Mouse (Mus musculus): ENCODE measurements around the gene Msto1. TPM values are rescaled to one million over a fixed set of nuclear protein-coding genes. Genes with fewer than 3 reads are reported as not detected.

The Msto1 gene
- polyA plus RNA-seq, 2 experiments: 43.0 to 49.9 TPM

GRCm38 (mm10) chr3:88939071-88939470 lies 25.3 kb upstream of the Msto1 start:
- H3K27ac ChIP-seq (replicated peaks; ENCODE audit: low read depth, low read length): no peak overlapping the region
- 88% methylated on average over 10 of the region's 10 CpGs for WGBS
- no peak for ATAC-seq (ENCODE audit: low FRiP score, low read depth)
- no peak overlapping the region for H3K4me2 ChIP-seq (replicated peaks; ENCODE audit: low read depth, low read length, severe bottlenecking)
- peaks cover 74% of the 10 kb centered on the region for H3K36me3 ChIP-seq (ENCODE audit: control insufficient read depth, insufficient read depth, low read length)
- no peaks in the 10 kb centered on the region for H3K27me3 ChIP-seq (ENCODE audit: control insufficient read depth, insufficient read depth, low read length)
- no peak for DNase-seq (ENCODE audit: low spot score)
- no peak overlapping the region for H3K9ac ChIP-seq (ENCODE audit: low read depth, low read length, severe bottlenecking)
- H3K9me3 ChIP-seq (ENCODE audit: control insufficient read depth, low read length): no peaks in the 10 kb centered on the region
- H3K4me1 ChIP-seq (ENCODE audit: control insufficient read depth, insufficient read depth, low read length): no peaks in the 10 kb centered on the region
- TF ChIP-seq POLR2A (IDR thresholded peaks at IDR 0.05; ENCODE audit: borderline replicate concordance, extremely low read depth, insufficient read depth, insufficient read length): no peak
- H3K4me3 ChIP-seq (replicated peaks; ENCODE audit: low read length): no peak overlapping the region

DNA sequence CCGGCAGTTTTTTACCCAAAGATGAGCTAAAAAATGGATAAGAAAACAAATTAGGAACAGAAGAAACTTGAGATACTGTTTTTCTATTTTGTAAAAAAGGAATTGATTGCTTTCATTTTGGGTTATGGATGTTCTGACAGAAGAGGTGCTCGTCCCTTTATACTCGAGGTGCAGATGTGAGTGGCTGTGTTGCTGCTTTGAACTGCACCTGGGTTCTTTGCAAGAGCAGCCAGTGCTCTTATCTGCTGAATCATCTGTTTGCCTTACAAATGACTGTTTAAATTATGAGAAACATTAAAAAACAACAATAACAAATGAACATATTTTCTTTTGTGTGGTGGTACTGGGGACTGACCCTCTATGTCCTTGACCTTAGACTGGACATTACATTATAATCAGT lies 15.7 kb upstream of the Msto1 start:
- H3K4me2 ChIP-seq (replicated peaks; ENCODE audit: low read depth, low read length, severe bottlenecking): no peak overlapping the region
- no peak for ATAC-seq (ENCODE audit: low FRiP score, low read depth)
- no peaks in the 10 kb centered on the region for H3K27me3 ChIP-seq (ENCODE audit: control insufficient read depth, insufficient read depth, low read length)
- no peak for TF ChIP-seq POLR2A (IDR thresholded peaks at IDR 0.05; ENCODE audit: borderline replicate concordance, extremely low read depth, insufficient read depth, insufficient read length)
- peaks cover 94% of the 10 kb centered on the region for H3K36me3 ChIP-seq (ENCODE audit: control insufficient read depth, insufficient read depth, low read length)
- no peak for DNase-seq (ENCODE audit: low spot score)
- no peak overlapping the region for H3K27ac ChIP-seq (replicated peaks; ENCODE audit: low read depth, low read length)
- no peaks in the 10 kb centered on the region for H3K9me3 ChIP-seq (ENCODE audit: control insufficient read depth, low read length)
- WGBS: 85% methylated on average over 3 of the region's 3 CpGs
- H3K4me1 ChIP-seq (ENCODE audit: control insufficient read depth, insufficient read depth, low read length): no peaks in the 10 kb centered on the region
- H3K9ac ChIP-seq (ENCODE audit: low read depth, low read length, severe bottlenecking): no peak overlapping the region
- H3K4me3 ChIP-seq (replicated peaks; ENCODE audit: low read length): no peak overlapping the region

GRCm38 (mm10) chr3:88925651-88926050 lies 11.9 kb upstream of the Msto1 start:
- no peak for TF ChIP-seq POLR2A (IDR thresholded peaks at IDR 0.05; ENCODE audit: borderline replicate concordance, extremely low read depth, insufficient read depth, insufficient read length)
- Histone ChIP-seq H3K27me3 (ENCODE audit: control insufficient read depth, insufficient read depth, low read length) (no peaks in the 10 kb centered on the region), H3K36me3 (ENCODE audit: control insufficient read depth, insufficient read depth, low read length) (peaks cover 95% of the 10 kb centered on the region), H3K4me1 (ENCODE audit: control insufficient read depth, insufficient read depth, low read length) (no peaks in the 10 kb centered on the region), H3K27ac (replicated peaks; ENCODE audit: low read depth, low read length) (no peak overlapping the region), H3K4me2 (replicated peaks; ENCODE audit: low read depth, low read length, severe bottlenecking) (no peak overlapping the region), H3K9ac (ENCODE audit: low read depth, low read length, severe bottlenecking) (no peak overlapping the region), H3K4me3 (replicated peaks; ENCODE audit: low read length) (no peak overlapping the region), H3K9me3 (ENCODE audit: control insufficient read depth, low read length) (0 out of 2 replicates have a peak, but pooled peaks cover 5% of the 10 kb centered on the region)
- DNase-seq (ENCODE audit: low spot score) (no peak), ATAC-seq (ENCODE audit: low FRiP score, low read depth) (no peak)
- WGBS: 89% methylated on average over 2 of the region's 2 CpGs

DNA sequence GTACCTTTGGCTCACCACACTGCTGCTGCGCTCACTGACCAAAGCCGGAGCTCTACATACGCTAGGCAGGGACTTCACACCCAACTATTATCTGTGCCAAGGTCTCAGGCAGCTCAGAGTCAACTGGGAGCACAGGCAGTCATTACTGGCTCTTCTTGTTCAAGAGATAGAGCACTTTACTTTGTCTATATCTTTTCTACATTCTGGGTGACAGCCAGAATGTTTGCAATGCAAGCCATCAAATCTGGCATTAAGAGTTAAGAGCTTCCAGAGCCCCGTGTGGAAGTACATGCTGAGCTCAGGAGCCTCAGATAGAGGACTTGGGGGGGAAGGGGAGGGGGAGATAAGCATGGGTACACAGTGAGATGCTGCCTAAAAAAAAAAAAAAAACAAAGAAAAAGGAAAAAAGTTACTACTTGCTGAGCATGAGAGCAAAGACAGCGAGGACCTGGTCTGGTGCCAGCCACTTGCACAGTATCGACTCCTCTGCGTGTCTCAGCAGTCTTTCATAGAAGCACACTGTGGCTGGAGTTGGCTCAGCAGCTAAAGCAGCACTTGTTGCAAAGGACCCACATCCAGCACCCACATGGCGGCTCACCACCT lies 10.3 kb upstream of the Msto1 start:
- no peak for TF ChIP-seq POLR2A (IDR thresholded peaks at IDR 0.05; ENCODE audit: borderline replicate concordance, extremely low read depth, insufficient read depth, insufficient read length)
- 91% methylated on average over 8 of the region's 8 CpGs for WGBS
- no peak overlapping the region for H3K4me3 ChIP-seq (replicated peaks; ENCODE audit: low read length)
- no peaks in the 10 kb centered on the region for H3K27me3 ChIP-seq (ENCODE audit: control insufficient read depth, insufficient read depth, low read length)
- H3K36me3 ChIP-seq (ENCODE audit: control insufficient read depth, insufficient read depth, low read length): peaks cover 81% of the 10 kb centered on the region
- H3K27ac ChIP-seq (replicated peaks; ENCODE audit: low read depth, low read length): no peak overlapping the region
- DNase-seq (ENCODE audit: low spot score) (no peak), ATAC-seq (ENCODE audit: low FRiP score, low read depth) (no peak)
- no peaks in the 10 kb centered on the region for H3K4me1 ChIP-seq (ENCODE audit: control insufficient read depth, insufficient read depth, low read length)
- 0 out of 2 replicates have a peak, but pooled peaks cover 5% of the 10 kb centered on the region for H3K9me3 ChIP-seq (ENCODE audit: control insufficient read depth, low read length)
- H3K4me2 ChIP-seq (replicated peaks; ENCODE audit: low read depth, low read length, severe bottlenecking): no peak overlapping the region
- H3K9ac ChIP-seq (ENCODE audit: low read depth, low read length, severe bottlenecking): no peak overlapping the region

GRCm38 (mm10) chr3:88921411-88921810 lies 7.6 kb upstream of the Msto1 start:
- H3K4me1 ChIP-seq (ENCODE audit: control insufficient read depth, insufficient read depth, low read length): no peaks in the 10 kb centered on the region
- ATAC-seq (ENCODE audit: low FRiP score, low read depth): no peak

More at GRCm38 (mm10) chr3:88921411-88921810, 7.6 kb upstream of the Msto1 start:
- 96% methylated on average over 9 of the region's 9 CpGs for WGBS
- Histone ChIP-seq H3K9ac (ENCODE audit: low read depth, low read length, severe bottlenecking) (no peak overlapping the region), H3K9me3 (ENCODE audit: control insufficient read depth, low read length) (0 out of 2 replicates have a peak, but pooled peaks cover 5% of the 10 kb centered on the region), H3K27me3 (ENCODE audit: control insufficient read depth, insufficient read depth, low read length) (no peaks in the 10 kb centered on the region), H3K4me2 (replicated peaks; ENCODE audit: low read depth, low read length, severe bottlenecking) (no peak overlapping the region), H3K4me3 (replicated peaks; ENCODE audit: low read length) (no peak overlapping the region), H3K36me3 (ENCODE audit: control insufficient read depth, insufficient read depth, low read length) (peaks cover 54% of the 10 kb centered on the region), H3K27ac (replicated peaks; ENCODE audit: low read depth, low read length) (no peak overlapping the region)
- TF ChIP-seq POLR2A (IDR thresholded peaks at IDR 0.05; ENCODE audit: borderline replicate concordance, extremely low read depth, insufficient read depth, insufficient read length): no peak
- no peak for DNase-seq (ENCODE audit: low spot score)
